Comparison of ENCODE assay signal across 20 mouse cellular contexts in genomic region chr4:135335327-135336022, GRCm38 (mm10). TPM values are rescaled to one million over a fixed set of nuclear protein-coding genes. Genes with fewer than 3 reads are reported as not detected.
DNase-seq lines count a peak whose midpoint lies in the region; ATAC-seq and TF ChIP-seq lines count a peak whose summit lies in the region.
"Had no signal": no experiment of that assay in that cellular context is flagged by ENCODE, and none has a peak within 500 bp of the region (broad histone marks: within the 10 kb centered on the region; RNA-seq: fewer than 3 reads in every experiment).

No protein-coding gene starts in this region.

- H3K27ac ChIP-seq in lung, embryonic 16.5 days (ENCODE audit: low read length): peak overlapping the region; percentile 36; the same call in 1 of the 2 replicates
- peak overlapping the region; percentile 94 for H3K27ac ChIP-seq in kidney, adult 2 months (ENCODE audit: insufficient read depth, low read depth, low read length)
- 0 out of 2 replicates have a peak overlapping the region, but pooled peaks have one; percentile 20 for H3K27ac ChIP-seq in stomach, embryonic 16.5 days (ENCODE audit: low read length)
- no peak overlapping the region for H3K27ac ChIP-seq in midbrain, embryonic 14.5 days (replicated peaks; ENCODE audit: low read depth, low read length)
- H3K27ac ChIP-seq: embryonic facial prominence, embryonic 12.5 days; heart, embryonic 13.5 days; midbrain, embryonic 12.5 days had no signal

- no peak for DNase-seq in lung, postnatal 36 days
- DNase-seq in kidney, adult 2 months: peak; percentile 81
- DNase-seq in kidney, postnatal 36 days: peak; percentile 56 to 78
- no peak for DNase-seq in testis, postnatal 10 days (ENCODE audit: low spot score)
- DNase-seq in gastrocnemius, postnatal 14 days: no peak
- DNase-seq in midbrain, embryonic 14.5 days: no peak
- DNase-seq: B cell, adult 2 months; cerebellum, adult 11-12 months; gastrocnemius, postnatal 36 days; layer of hippocampus, adult 9-11 months; left cerebral cortex, postnatal 4 days; lung, postnatal 4 days; retina, postnatal 1 day; thymus, postnatal 36 days had no signal

- TF ChIP-seq POLR2A in kidney, adult 2 months (IDR thresholded peaks at IDR 0.05; ENCODE audit: low read depth, low read length): no peak

- no peaks in the 10 kb centered on the region for H3K27me3 ChIP-seq in lung, embryonic 16.5 days (ENCODE audit: control insufficient read depth, insufficient read depth, low read depth, low read length)
- no peaks in the 10 kb centered on the region for H3K27me3 ChIP-seq in kidney, adult 2 months (replicated peaks; ENCODE audit: control insufficient read depth, insufficient read depth, low read length)
- H3K27me3 ChIP-seq in stomach, embryonic 16.5 days (ENCODE audit: control insufficient read depth, insufficient read depth, low read length): no peaks in the 10 kb centered on the region
- H3K27me3 ChIP-seq in midbrain, embryonic 14.5 days (ENCODE audit: control insufficient read depth, insufficient read depth, low read length): no peaks in the 10 kb centered on the region
- H3K27me3 ChIP-seq: embryonic facial prominence, embryonic 12.5 days; heart, embryonic 13.5 days; midbrain, embryonic 12.5 days had no signal

- no peaks in the 10 kb centered on the region for H3K9me3 ChIP-seq in lung, embryonic 16.5 days (ENCODE audit: control insufficient read depth, low read length)
- H3K9me3 ChIP-seq in stomach, embryonic 16.5 days (replicated peaks; ENCODE audit: control insufficient read depth, low read length): no peaks in the 10 kb centered on the region
- no peaks in the 10 kb centered on the region for H3K9me3 ChIP-seq in midbrain, embryonic 14.5 days (ENCODE audit: control insufficient read depth, low read length)
- H3K9me3 ChIP-seq: embryonic facial prominence, embryonic 12.5 days; heart, embryonic 13.5 days; midbrain, embryonic 12.5 days had no signal

- H3K9ac ChIP-seq in lung, embryonic 16.5 days (ENCODE audit: low read length): no peak overlapping the region
- H3K9ac ChIP-seq in stomach, embryonic 16.5 days (ENCODE audit: low read length): no peak overlapping the region
- H3K9ac ChIP-seq in midbrain, embryonic 14.5 days (replicated peaks; ENCODE audit: low read length): no peak overlapping the region
- H3K9ac ChIP-seq: embryonic facial prominence, embryonic 12.5 days; heart, embryonic 13.5 days; midbrain, embryonic 12.5 days had no signal

- H3K4me2 ChIP-seq in lung, embryonic 16.5 days (ENCODE audit: low read depth, low read length): no peak overlapping the region
- no peak overlapping the region for H3K4me2 ChIP-seq in stomach, embryonic 16.5 days (ENCODE audit: low read depth, low read length)
- no peak overlapping the region for H3K4me2 ChIP-seq in midbrain, embryonic 14.5 days (ENCODE audit: low read length)
- H3K4me2 ChIP-seq: embryonic facial prominence, embryonic 12.5 days; heart, embryonic 13.5 days; midbrain, embryonic 12.5 days had no signal

- H3K4me1 ChIP-seq in lung, embryonic 16.5 days (replicated peaks; ENCODE audit: control insufficient read depth, insufficient read depth, low read length): peaks cover 7% of the 10 kb centered on the region; the same call in 1 of the 2 replicates
- peaks cover 19% of the 10 kb centered on the region for H3K4me1 ChIP-seq in kidney, adult 2 months (ENCODE audit: control insufficient read depth, insufficient read depth, low read length)
- 0 out of 2 replicates have a peak, but pooled peaks cover 2% of the 10 kb centered on the region for H3K4me1 ChIP-seq in stomach, embryonic 16.5 days (ENCODE audit: control insufficient read depth, insufficient read depth, low read length)
- no peaks in the 10 kb centered on the region for H3K4me1 ChIP-seq in midbrain, embryonic 14.5 days (ENCODE audit: control insufficient read depth, insufficient read depth, low read length)
- H3K4me1 ChIP-seq: embryonic facial prominence, embryonic 12.5 days; heart, embryonic 13.5 days; midbrain, embryonic 12.5 days had no signal

- TF ChIP-seq CTCF in kidney, adult 2 months (conservative IDR thresholded peaks at IDR 0.05; ENCODE audit: insufficient read depth, insufficient read length, low read depth, low read length): no peak

- peaks cover 70% of the 10 kb centered on the region for H3K36me3 ChIP-seq in lung, embryonic 16.5 days (ENCODE audit: control insufficient read depth, insufficient read depth, low read length)
- peaks cover 16% of the 10 kb centered on the region for H3K36me3 ChIP-seq in kidney, adult 2 months (ENCODE audit: control insufficient read depth, insufficient read depth, low read length)
- peaks cover 53% of the 10 kb centered on the region for H3K36me3 ChIP-seq in stomach, embryonic 16.5 days (ENCODE audit: control insufficient read depth, insufficient read depth, low read length)
- peaks cover 95% of the 10 kb centered on the region for H3K36me3 ChIP-seq in midbrain, embryonic 14.5 days (ENCODE audit: control insufficient read depth, insufficient read depth, low read length)

- H3K4me3 ChIP-seq in lung, embryonic 16.5 days (ENCODE audit: low read length): no peak overlapping the region
- H3K4me3 ChIP-seq in kidney, adult 2 months (ENCODE audit: insufficient read depth, low read depth, low read length): no peak overlapping the region
- no peak overlapping the region for H3K4me3 ChIP-seq in stomach, embryonic 16.5 days (replicated peaks; ENCODE audit: low read length)
- no peak overlapping the region for H3K4me3 ChIP-seq in midbrain, embryonic 14.5 days (replicated peaks; ENCODE audit: low read depth, low read length)
- H3K4me3 ChIP-seq: embryonic facial prominence, embryonic 12.5 days; heart, embryonic 13.5 days; midbrain, embryonic 12.5 days; myocyte had no signal

- WGBS in lung, embryonic 16.5 days: 58% methylated on average over 9 of the region's 9 CpGs
- WGBS in kidney, adult 2 months: 29% methylated on average over 9 of the region's 9 CpGs
- 63% methylated on average over 9 of the region's 9 CpGs for WGBS in stomach, embryonic 16.5 days
- WGBS in midbrain, embryonic 14.5 days: 95% methylated on average over 9 of the region's 9 CpGs

- ATAC-seq in lung, embryonic 16.5 days (ENCODE audit: low read depth): no peak
- peak; percentile 64; the same call in 1 of the 2 replicates for ATAC-seq in stomach, embryonic 16.5 days (ENCODE audit: insufficient read depth, low FRiP score)
- no peak for ATAC-seq in midbrain, embryonic 14.5 days (ENCODE audit: low FRiP score, low TSS enrichment)

- intact Hi-C loops in gastrocnemius, postnatal 14 days (cut with DNase I; ENCODE audit: low total_unique reads): no loop called here

RNA-seq across cellular contexts. Expression of gene Srrm1, which starts 17.6 kb away (rescaled TPM):
- polyA plus RNA-seq in lung, embryonic 16.5 days (2015; fragmentation: Nextera tagmentation; extraction: Ambion mirVana): 193 and 220 TPM in 2 replicates
- polyA plus RNA-seq in kidney, adult 2 months (2012; rRNA removed): 17.1 and 21.6 TPM in 2 replicates
- 176 and 188 TPM in 2 replicates for polyA plus RNA-seq in stomach, embryonic 16.5 days (2015; fragmentation: Nextera tagmentation; extraction: Ambion mirVana)
- 10 to 100 TPM; 57.8 to 68.3 TPM for total RNA-seq in gastrocnemius, postnatal 14 days (2021)
- polyA plus RNA-seq in midbrain, embryonic 14.5 days (2014; fragmentation: Nextera tagmentation; extraction: Ambion mirVana): 160 and 179 TPM in 2 replicates

Comparison
In these comparisons a context has a peak if more than half of its experiments do, and no peak if none do; other contexts are left out.
1. DNase-seq: peak in kidney, adult 2 months (single experiment) and kidney, postnatal 36 days (2 of 2); none in lung, postnatal 36 days (single experiment), testis, postnatal 10 days (single experiment), gastrocnemius, postnatal 14 days (single experiment) and midbrain, embryonic 14.5 days (single experiment).